Mouse (Mus musculus): ENCODE measurements around the gene 1700007K13Rik.

- no peak for TF ChIP-seq CTCF (IDR thresholded peaks at IDR 0.05; ENCODE audit: low read depth, low read length)
- TF ChIP-seq POLR2A (IDR thresholded peaks at IDR 0.05; ENCODE audit: borderline replicate concordance, low read depth, low read length), result no peak
Observed at GRCm38 (mm10) chr2:28497561-28497960, 31.4 kb upstream of the 1700007K13Rik start.
